Mouse (Mus musculus) forebrain, embryonic 16.5 days (tissue): ENCODE results near the gene Gm21972. TPM values are rescaled to one million over a fixed set of nuclear protein-coding genes. Genes with fewer than 3 reads are reported as not detected.

Experiments
- ATAC-seq: fragments of 200-750 bp; cut with Nextera tagmentation; 2 replicates; pipeline ENCODE4 v1.8.0; 2017; ENCODE audit warnings: mild to moderate bottlenecking, moderate library complexity
- H3K27ac ChIP-seq: fragments of 300-500 bp; sonication (generic); 2 replicates; pipeline ENCODE4 v1.5.1; 2014; ENCODE audit warnings: low read length, control low read depth
- H3K27me3 ChIP-seq: fragments of 300-500 bp; sonication (generic); replicated peaks from 2 replicates; pipeline ENCODE4 v1.6.1; 2014; ENCODE audit warnings: low read length; ENCODE audit not compliant: control insufficient read depth, insufficient read depth
- H3K36me3 ChIP-seq: fragments of 300-500 bp; sonication (generic); 2 replicates; pipeline ENCODE4 v1.6.1; 2014; ENCODE audit not compliant: control insufficient read depth, insufficient read depth
- H3K4me1 ChIP-seq: fragments of 300-500 bp; sonication (generic); replicated peaks from 2 replicates; pipeline ENCODE4 v1.6.1; 2014; ENCODE audit warnings: low read length; ENCODE audit not compliant: control insufficient read depth, insufficient read depth
- H3K4me2 ChIP-seq: fragments of 300-500 bp; sonication (generic); 2 replicates; pipeline ENCODE4 v1.6.1; 2014; ENCODE audit warnings: mild to moderate bottlenecking, low read length, control low read depth
- H3K4me3 ChIP-seq: fragments of 300-500 bp; sonication (generic); replicated peaks from 2 replicates; pipeline ENCODE4 v1.5.1; 2014; ENCODE audit warnings: mild to moderate bottlenecking, low read length, control low read depth
- H3K9ac ChIP-seq: fragments of 300-500 bp; sonication (generic); replicated peaks from 2 replicates; pipeline ENCODE4 v1.6.1; 2014; ENCODE audit warnings: low read depth, low read length, control low read depth
- H3K9me3 ChIP-seq: fragments of 300-500 bp; sonication (generic); 2 replicates; pipeline ENCODE4 v1.6.1; 2016; ENCODE audit warnings: low read length; ENCODE audit not compliant: control insufficient read depth
- WGBS: fragments of 180-500 bp; shearing (Covaris S2); extraction: QIAGEN DNeasy Blood & Tissue Kit; methylation state at CpG from one replicate; pipeline ENCODE4 v1.1.7; 2014; 5-methylcytosine and 5-hydroxymethylcytosine counted together
- polyA plus RNA-seq: library from polyadenylated mRNA; unstranded; fragments of >200 nt; fragmentation: Nextera tagmentation; extraction: Ambion mirVana; gene quantifications from 2 replicates; pipeline ENCODE4 v1.2.1, GENCODE M21; 2015

Gene Gm21972
- polyA plus RNA-seq, 1 experiment from 2014 or later: not detected

DNA sequence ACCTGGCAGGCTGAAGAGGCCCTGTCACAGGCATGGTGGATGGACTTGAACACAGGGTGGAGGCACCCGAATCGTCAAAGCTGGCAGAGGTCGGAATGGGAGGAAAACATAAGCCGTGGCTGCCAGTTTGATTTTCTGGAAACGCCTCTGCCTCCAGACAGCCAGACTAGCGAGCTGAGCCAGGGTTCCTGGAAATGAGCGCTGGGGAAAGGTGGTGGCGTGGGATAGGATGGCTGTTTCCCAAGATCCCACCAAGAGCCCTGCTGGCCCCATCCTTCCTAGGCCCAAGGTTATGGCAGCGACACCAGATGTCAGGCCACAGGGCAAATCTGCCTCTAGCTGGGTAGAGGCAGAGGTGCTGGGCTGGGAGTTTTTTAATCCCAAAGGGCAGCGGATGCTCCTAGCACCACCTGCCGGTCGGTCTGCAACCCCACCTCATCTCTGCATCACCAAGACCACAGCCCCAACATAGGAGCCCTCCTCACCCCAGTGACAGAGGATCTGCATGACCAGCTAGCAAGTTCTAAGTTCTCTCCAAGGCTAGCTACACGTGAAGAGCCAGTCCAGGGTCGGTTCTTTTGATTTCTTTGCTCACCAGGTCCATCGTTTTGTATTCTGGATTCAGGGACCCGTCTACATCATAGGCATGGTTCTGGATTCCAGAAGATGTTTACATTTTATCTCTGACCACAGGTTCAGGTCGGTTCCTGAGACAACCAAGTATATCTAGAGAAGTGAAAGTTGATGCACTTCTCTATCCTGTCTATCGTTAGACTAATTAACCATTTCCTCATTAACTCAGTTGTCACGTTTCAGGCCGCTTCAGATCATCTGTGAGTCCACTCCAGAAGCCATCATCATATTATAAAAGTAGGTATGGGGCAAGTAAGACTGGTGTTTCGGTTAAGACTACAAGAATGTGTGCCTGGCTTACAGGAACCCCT lies 10.8 kb downstream of the Gm21972 start:
- Histone ChIP-seq H3K4me3 (no peak overlapping the region), H3K4me2 (no peak overlapping the region), H3K36me3 (peaks cover 4% of the 10 kb centered on the region; the same call in 1 of the 2 replicates), H3K9me3 (no peaks in the 10 kb centered on the region), H3K9ac (no peak overlapping the region), H3K4me1 (no peaks in the 10 kb centered on the region), H3K27ac (no peak overlapping the region), H3K27me3 (no peaks in the 10 kb centered on the region)
- no peak for ATAC-seq
- WGBS: 76% methylated on average over 21 of the region's 21 CpGs

DNA sequence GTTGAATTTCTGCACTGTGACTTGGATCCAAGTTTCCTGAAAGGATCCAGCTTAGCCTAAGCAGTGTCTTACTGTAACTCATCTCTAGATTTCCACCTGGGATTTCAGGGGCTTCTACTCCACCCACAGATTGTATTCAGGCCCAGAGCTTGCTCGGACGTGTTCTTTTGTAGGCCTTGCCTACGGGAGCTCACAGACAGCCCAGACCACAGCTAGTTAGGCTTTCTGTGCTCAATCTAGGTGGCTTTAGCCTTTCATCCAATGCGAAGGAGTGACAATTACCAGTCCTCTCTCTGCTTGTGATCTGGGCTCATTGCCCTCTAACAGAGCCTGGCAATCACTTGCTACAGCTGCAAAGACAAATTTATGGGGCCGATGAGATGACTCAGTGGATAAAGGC lies 12.9 kb downstream of the Gm21972 start:
- Histone ChIP-seq H3K4me1 (no peaks in the 10 kb centered on the region), H3K9ac (no peak overlapping the region), H3K27ac (no peak overlapping the region), H3K9me3 (no peaks in the 10 kb centered on the region), H3K4me2 (no peak overlapping the region), H3K36me3 (no peaks in the 10 kb centered on the region; the same call in 1 of the 2 replicates), H3K27me3 (no peaks in the 10 kb centered on the region), H3K4me3 (no peak overlapping the region)
- no peak for ATAC-seq
- WGBS: 86% methylated on average over 5 of the region's 5 CpGs

DNA sequence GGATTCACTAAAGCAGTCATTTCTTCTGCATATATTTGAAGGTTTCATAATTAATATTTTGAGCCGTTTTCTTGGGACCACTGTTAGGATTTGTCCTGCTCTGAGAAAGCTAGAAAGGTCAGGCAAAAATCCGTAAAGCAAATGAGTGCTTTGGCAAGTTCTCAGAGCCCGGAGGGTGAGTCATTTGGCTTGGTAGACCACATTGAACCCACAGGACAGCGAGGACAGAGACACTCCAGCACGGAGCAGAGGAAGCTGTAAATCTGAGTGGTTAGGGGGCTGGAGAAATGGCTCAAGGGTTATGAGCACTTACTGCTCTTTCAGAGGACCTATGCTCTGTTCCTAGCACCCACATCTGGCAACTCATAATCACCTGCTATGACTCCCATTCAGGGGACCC lies 14.1 kb downstream of the Gm21972 start:
- 85% methylated on average over 5 of the region's 5 CpGs for WGBS
- no peak for ATAC-seq
- Histone ChIP-seq H3K27ac (no peak overlapping the region), H3K4me1 (no peaks in the 10 kb centered on the region), H3K36me3 (no peaks in the 10 kb centered on the region), H3K4me2 (no peak overlapping the region), H3K4me3 (no peak overlapping the region), H3K9ac (no peak overlapping the region), H3K9me3 (no peaks in the 10 kb centered on the region), H3K27me3 (no peaks in the 10 kb centered on the region)

- Histone ChIP-seq H3K9me3 (no peaks in the 10 kb centered on the region), H3K36me3 (no peaks in the 10 kb centered on the region), H3K4me1 (no peaks in the 10 kb centered on the region), H3K27ac (no peak overlapping the region), H3K4me2 (no peak overlapping the region), H3K9ac (no peak overlapping the region), H3K4me3 (no peak overlapping the region), H3K27me3 (no peaks in the 10 kb centered on the region)
- ATAC-seq: no peak
- WGBS: 82% methylated on average over 9 of the region's 9 CpGs
These were observed 14.7 kb downstream of the Gm21972 start for GRCm38 (mm10) chr1:86148161-86148560.

DNA sequence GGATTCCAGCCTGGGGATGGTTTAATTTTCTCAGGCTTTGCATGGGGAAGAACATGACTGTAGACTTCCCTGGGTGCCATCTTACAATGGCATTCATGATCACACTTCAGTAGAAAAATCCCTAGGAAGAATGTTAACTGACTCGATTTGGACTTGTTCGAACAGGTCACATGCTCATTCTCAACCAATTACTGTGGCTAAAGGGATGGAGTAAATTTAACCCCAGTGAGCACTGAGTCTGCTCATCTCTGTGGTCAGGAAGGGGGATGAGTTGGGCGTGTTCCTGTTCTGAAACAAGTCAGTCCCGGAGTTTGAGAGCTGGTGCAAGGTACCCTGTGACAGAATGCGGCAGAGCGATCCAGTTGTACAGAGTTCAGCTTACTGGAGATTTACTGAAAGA lies 17.5 kb downstream of the Gm21972 start:
- H3K9ac ChIP-seq: no peak overlapping the region
- ATAC-seq: no peak
- no peaks in the 10 kb centered on the region for H3K9me3 ChIP-seq
- H3K4me3 ChIP-seq: no peak overlapping the region
- H3K4me1 ChIP-seq: peaks cover 13% of the 10 kb centered on the region
- H3K4me2 ChIP-seq: no peak overlapping the region
- no peak overlapping the region for H3K27ac ChIP-seq
- H3K27me3 ChIP-seq: no peaks in the 10 kb centered on the region
- 86% methylated on average over 6 of the region's 6 CpGs for WGBS
- no peaks in the 10 kb centered on the region for H3K36me3 ChIP-seq

DNA sequence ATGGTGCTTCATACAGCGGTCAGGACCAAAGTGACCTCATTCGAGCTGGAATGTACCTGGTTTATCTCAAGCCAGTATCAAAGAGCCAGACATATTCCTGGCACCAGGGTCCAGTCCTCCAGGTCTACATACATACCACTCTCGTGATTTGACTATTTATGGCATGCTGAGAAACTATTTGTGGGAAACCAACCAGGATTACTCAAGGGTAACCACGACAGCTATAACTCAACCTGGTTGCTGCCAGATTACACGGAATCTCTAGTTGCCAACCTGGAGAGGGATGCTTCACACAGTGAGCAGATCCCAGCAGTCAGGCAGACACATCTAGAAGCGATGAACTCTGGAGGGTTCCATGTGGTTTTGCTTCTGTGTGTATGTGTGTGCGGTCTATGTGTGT lies 17.9 kb downstream of the Gm21972 start:
- no peak for ATAC-seq

DNA sequence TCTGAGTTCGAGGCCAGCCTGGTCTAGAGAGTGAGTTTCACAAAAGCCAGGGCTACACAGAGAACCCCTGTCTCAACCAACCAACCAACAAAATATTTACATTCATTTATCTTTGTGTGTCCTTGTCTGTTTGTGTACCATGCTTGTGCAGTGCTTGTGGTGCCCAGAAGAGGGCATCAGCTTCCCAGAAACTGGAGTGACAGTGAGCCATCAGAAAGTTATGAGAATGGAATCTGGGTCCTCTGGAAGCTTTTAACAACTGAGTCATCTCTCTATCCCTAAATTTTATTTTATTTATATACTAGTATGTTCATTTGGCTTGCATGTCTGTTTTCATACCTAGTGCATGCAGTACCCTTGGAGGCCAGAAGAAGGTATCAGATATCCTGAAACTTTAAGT lies 19.2 kb downstream of the Gm21972 start:
- 97% methylated on average over 1 of the region's 1 CpGs for WGBS
- H3K36me3 ChIP-seq: no peaks in the 10 kb centered on the region
- H3K4me1 ChIP-seq: peaks cover 18% of the 10 kb centered on the region
- H3K27ac ChIP-seq: no peak overlapping the region
- no peaks in the 10 kb centered on the region for H3K9me3 ChIP-seq
- H3K27me3 ChIP-seq: no peaks in the 10 kb centered on the region
- H3K4me2 ChIP-seq: no peak overlapping the region
- H3K9ac ChIP-seq: no peak overlapping the region
- no peak for ATAC-seq
- no peak overlapping the region for H3K4me3 ChIP-seq

More for the DNA sequence above, 17.9 kb downstream of the Gm21972 start:
- H3K9me3 ChIP-seq: no peaks in the 10 kb centered on the region
- no peak overlapping the region for H3K27ac ChIP-seq
- H3K4me1 ChIP-seq: peaks cover 17% of the 10 kb centered on the region
- no peaks in the 10 kb centered on the region for H3K27me3 ChIP-seq
- no peak overlapping the region for H3K4me2 ChIP-seq
- no peak overlapping the region for H3K4me3 ChIP-seq
- 90% methylated on average over 7 of the region's 7 CpGs for WGBS
- no peak overlapping the region for H3K9ac ChIP-seq
- H3K36me3 ChIP-seq: no peaks in the 10 kb centered on the region

- Histone ChIP-seq H3K27me3 (no peaks in the 10 kb centered on the region), H3K9ac (peak within 1 kb of the TSS; percentile 73), H3K4me3 (peak within 1 kb of the TSS; percentile 66), H3K4me2 (peak within 1 kb of the TSS; percentile 84), H3K9me3 (no peaks in the 10 kb centered on the region), H3K4me1 (peaks cover 18% of the 10 kb centered on the region), H3K36me3 (no peaks in the 10 kb centered on the region), H3K27ac (peak within 1 kb of the TSS; percentile 89)
- WGBS: 3% methylated on average over 40 of the region's 40 CpGs
- ATAC-seq: peak; percentile 100
These were observed 20.8 kb downstream of the Gm21972 start, which contains the start of gene Armc9 for GRCm38 (mm10) chr1:86154133-86154823. Gene Armc9 (plus strand): TSS chr1:86154780.

DNA sequence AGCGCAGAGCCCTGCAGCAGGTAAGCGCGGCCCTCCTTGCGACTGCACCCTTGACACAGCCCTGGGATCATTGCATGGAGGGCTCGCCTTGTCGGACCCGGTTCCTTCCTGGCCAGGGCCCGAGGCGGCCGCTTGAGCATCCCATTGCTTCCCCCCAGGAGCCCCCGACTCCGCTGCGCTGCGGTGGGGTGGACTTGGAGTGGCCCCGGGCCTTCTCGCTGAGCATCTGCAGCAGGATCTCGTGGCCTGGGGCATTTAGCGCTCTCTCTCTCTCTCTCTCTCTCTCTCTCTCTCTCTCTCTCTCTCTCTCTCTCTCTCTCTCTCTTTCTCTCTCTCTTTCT lies 21.4 kb downstream of the Gm21972 start:
- ATAC-seq: no peak
- Histone ChIP-seq H3K4me2 (peak overlapping the region; percentile 64), H3K4me3 (peak overlapping the region; percentile 66), H3K9me3 (no peaks in the 10 kb centered on the region), H3K4me1 (peaks cover 18% of the 10 kb centered on the region), H3K27ac (no peak overlapping the region), H3K9ac (peak overlapping the region; percentile 71), H3K27me3 (no peaks in the 10 kb centered on the region), H3K36me3 (no peaks in the 10 kb centered on the region)
- WGBS: 0% methylated on average over 18 of the region's 18 CpGs
